Mouse (Mus musculus) cerebellum, adult 9-11 months (tissue): Measurements from ENCODE around the gene Mpped2.

Source experiments
- DNase-seq: peaks from one replicate; pipeline ENCODE4 v3.0.0; 2022

The Mpped2 gene

DNA sequence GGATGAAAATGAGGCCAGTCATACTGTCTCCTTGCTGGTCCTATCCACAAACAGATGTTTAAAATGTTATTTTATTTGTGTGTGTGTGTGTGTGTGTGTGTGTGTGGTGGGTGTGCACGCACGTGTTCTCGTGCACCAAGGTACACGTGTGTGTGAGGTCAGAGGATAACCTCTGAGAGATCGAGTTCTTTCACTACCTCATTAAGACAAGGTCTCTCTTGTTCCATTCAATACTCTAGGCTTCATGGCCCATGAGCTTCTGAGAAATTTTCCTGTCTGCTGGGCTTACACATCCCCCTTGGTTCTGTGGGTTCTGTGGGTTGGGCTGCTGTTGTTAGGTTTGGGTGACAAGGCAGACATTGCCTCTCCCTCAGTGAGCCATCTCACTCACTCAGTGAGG is 12.6 kb downstream of the Mpped2 start:
- DNase-seq: no peak

DNA sequence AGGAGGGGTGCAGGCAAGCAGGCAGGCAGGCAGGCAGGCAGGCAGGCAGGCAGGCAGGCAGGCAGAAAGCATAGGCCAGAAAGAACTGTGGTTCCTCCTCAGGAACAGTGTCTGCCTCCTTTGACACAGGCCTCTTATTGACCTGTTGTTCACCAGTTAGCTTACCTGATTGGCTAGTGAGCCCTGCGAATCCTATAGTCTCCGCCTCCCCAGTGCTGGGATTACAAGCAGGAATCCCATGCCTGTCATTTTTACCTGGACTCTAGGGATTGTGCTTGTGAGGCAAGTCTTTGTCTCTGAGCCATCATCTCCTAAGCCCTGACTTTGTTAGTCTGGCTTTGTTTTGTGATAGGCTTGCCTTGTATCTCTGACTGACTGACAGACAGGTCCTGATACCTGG is 14.1 kb downstream of the Mpped2 start:
- no peak for DNase-seq

DNA sequence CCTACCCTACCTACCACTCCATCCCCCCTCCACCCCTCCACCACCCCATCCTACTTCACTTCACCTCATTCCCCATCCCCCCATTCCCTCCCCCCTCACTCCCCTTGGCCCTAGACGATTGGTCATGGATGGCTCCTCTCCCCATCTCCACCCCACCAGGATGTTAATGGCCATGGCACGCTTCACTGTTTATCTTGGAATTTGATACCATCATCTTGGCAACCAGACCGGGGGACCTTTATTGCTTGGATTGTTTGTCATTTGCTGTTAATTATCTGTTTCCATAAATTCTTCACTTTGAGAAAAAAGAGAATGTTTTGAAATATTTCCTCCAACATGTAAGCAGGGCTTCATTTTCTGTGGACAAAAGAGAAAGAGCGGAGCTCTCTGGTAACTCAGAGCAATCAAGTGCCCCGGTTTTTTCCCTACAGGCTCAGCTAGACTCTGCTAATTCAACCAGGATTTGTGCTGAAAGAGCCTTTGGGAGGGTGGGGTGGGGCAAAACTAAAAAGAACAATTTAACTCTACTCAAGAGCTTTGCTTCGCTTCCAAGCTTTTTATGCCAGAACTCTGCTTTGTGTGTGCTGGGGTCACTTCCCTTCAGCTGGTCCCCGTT is 17.9 kb downstream of the Mpped2 start:
- DNase-seq: no peak

DNA sequence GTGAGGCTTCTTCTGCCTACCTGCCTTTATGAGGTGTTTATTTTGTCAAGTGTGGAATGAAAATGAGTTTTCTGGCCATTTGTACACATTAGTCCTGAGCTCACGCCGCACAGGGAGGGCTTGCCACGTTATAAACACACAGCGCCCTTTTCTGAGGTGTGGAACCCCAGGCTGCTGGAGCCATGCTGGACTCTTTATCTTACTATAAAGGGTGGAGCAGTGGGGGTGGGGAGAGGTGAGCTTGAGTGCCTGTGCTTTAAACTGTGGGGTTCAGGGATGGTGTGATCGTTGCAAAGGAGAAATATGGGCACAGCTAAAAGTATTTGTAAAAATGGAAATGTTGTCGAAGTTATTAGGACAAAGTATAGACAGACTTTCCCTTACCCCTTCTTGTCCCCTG is 18.4 kb downstream of the Mpped2 start:
- DNase-seq: no peak

DNA sequence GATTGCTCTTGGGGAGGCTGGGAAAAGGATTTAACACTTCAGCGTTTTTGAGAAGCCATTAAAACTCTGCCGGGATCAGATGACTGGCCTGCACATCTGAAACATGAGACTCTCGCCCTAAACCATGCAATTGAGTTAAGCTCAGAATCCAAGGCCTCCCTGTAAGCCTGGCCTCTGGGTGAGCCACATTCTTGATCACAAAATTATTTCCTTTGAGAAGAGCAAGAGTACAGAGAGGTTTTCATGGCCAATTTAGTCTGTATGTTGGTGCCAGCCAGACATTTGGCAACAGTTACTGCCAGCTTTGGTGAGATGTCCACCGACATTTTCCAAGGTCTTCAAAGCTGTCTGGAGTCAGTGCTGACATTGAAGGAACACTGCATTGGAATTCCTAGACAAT is 20.1 kb downstream of the Mpped2 start:
- DNase-seq: peak; percentile 25

DNA sequence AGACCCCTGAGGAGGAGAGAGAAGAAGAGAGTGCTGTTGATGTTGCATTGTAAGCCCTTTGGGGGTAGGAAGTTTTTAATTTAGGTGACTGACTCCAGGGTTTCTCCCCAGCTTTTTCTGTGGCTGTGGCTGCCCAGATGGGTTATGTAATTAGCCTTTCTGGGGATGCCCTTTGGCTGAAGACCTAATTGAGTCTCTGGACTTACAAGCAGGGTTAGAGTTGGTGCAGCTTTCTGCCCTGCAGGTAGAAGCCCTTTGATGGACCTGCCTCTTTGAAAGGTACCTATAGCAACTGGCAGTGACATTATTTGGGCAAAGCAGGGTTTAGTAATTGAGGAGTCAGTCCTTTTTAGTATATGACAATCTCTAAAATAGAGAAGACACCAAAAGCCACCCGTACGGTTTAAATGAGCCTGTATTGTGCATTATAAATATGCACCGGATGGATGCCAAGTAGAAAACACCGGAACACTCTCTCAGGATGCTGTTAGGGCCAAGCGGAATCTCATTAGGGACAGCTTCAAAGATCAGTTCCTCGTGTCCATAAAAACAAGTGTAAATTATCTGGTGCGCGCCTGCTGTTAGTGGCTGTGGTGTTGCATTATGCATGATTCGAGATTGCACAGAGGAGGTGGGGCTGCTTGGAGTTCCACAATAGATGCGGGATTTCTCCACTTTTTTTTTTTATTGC is 22.8 kb downstream of the Mpped2 start:
- no peak for DNase-seq

DNA sequence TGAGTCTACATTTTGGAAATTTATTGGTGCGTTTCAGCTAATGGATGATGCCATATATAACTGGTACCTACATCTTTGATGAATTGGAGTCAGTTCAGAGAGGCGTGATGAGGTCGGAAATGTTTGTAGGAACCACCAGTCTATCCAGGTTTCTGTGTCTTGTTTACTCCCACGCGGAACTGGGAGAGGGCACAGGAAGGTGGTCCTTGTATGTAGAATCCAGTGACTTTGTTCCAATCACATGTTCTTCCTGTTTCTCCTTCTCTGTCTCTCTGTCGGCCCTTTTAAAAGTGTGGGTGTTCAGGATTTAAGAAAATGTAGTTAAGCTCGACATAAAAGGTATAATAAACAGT is 23.3 kb downstream of the Mpped2 start:
- no peak for DNase-seq

DNA sequence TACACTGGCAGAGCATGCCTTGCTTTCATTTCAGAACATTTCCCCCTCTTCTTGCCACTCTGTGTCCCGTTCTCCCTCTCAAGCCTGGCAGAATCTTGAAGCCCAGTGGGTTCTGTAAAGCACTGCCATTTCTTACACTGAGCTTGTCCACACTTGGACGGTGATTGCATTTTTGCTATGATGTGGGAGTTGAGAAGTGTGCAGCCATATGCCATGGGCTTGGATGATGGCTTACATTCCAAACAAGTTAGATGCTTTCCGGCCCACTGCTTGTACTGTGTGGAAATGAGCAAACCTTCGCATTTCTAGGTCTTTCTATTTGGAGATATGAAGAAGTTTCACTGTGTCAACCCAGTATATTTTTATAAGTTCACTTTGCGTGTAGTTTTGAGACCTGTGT is 25.8 kb downstream of the Mpped2 start:
- DNase-seq: no peak

DNA sequence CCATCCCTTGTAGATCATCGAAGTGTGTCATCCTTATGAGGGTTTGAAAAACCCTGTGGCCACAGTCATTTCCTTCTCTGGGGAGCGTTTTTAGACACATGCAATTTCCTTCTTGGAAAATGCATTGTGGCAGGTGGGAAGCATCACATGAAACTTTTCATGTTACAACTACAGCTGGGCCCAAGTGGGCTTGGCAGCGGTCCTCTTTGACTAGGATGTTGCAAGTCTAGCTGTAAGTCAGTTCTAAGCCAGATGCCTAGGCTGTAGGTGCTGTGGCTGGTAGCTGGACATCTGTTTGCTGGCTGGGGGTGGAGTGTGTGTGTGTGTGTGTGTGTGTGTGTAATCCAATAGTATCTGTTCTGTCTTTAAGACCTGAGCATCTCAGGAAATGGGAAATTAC is 26.4 kb downstream of the Mpped2 start:
- DNase-seq: no peak

DNA sequence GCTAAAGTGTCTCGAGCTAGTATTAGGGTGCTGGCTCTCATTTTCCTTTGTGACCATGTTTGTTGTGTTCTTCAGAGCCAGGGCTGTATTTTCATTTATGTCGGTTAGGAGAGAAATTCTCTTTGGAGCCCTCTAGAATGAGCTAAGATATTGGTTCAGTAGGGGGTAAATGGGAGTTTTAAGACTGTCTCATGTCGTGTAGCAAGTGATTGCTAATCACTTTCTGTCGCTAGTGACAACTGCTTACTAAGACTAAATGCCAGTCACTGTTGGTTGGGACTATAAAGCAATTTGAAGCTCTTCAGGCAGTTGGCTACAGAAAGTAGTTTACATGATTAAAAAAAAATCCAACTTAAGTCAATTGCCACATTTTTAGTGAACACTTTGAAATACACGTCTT is 27.6 kb downstream of the Mpped2 start:
- no peak for DNase-seq

DNA sequence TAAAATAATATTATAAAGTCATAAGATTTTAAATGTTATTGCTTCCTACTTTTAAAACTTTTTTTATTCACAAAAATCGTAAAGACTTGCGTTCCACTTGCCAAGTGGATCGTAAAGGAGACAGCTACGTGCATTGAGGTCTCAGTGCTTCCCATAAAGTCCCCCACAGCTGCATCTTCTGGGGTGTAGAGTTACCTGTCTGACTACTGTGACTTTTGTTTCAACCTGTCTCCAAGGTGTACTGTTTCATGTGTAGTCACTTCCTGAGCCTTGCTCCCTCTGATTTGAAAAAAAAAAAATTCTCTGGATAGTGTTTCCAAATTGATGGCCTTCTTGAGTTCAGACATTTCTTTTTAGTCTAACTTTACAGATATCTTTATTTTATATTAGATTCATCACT is 29.0 kb downstream of the Mpped2 start:
- no peak for DNase-seq

DNA sequence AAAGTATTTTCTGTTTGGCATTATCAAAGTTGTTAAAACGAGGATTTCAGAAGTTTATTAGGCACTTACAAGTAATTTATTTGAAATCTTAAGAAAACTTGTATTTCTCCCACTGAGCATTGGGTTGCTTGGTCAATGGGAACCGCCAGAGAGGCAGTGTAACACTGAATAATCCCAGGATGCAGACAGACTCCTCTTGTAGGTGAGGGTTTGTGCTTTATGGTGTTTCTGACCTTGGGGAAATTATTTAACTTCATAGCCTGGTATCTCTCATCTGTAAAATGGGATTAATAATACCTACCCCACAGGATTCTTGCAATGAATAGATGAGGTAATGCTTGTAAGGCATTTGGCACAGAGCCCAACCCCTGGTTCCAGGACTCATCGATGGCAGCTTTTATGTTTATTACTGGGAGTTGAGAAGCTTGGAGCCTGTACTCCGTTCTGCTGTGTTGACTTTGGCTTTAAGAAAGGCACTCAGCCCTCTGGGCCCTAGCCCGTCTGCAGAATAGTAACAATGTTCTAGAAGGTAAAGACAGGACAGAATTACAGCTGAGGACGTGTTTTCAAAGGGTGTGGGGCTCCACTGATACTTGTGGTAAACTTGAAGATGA is 37.0 kb downstream of the Mpped2 start:
- DNase-seq: no peak

DNA sequence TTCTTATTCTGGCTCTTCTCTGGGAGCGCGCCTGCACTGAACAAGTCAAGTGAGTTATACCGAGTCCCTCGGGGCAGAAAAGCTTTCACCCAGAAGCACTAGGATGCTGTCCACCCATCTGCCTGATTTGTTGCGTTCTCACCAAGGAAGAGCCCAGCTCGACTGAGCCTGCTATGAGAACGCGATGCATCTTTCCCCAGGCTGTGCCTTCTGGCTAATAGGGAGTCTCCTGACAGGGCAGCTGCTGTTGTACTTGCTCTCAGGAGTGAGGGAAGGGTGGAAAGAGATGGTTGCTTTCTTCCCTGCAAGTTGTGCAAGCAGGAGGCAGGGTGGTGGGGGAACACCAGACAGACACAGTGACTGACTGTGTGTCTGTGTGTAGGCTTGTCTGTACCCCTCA is 37.5 kb downstream of the Mpped2 start:
- no peak for DNase-seq

DNA sequence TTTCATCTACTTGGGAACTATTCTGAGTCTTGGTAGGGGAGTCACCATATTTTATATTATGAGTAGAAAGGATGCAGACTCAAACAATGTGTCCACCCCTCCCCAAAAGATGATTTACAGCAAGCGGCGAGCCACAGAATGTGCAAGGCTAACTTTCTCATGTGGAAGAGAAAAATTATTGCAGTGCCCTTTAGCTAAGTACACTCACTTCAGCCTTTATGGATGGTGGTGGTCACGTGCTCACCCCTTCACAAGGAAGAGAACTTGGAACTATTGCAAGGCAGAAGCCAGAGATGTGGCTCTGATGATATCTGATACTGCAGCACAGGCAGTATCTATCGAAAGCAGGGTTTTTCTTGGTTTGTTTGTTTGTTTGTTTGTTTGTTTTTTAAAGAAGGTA is 38.4 kb downstream of the Mpped2 start:
- DNase-seq: no peak

DNA sequence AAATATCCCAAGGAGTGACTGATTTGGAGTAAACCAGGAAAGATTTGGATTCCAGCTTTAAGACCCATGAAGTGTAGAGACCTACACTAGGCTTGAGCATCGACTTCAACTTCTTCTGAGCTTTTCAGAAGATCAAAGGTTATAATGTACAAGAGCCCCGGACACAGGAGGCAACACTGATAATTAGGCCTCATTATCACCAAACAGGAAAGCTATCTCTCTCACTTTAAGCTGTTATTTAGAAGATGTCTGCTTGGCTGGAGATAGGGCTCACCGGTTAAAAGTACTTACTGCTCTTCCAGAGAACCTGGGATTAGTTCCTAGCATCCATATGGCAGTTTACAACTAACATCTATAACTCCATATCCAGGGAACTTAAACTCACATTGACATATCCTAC is 39.1 kb downstream of the Mpped2 start:
- DNase-seq: no peak

DNA sequence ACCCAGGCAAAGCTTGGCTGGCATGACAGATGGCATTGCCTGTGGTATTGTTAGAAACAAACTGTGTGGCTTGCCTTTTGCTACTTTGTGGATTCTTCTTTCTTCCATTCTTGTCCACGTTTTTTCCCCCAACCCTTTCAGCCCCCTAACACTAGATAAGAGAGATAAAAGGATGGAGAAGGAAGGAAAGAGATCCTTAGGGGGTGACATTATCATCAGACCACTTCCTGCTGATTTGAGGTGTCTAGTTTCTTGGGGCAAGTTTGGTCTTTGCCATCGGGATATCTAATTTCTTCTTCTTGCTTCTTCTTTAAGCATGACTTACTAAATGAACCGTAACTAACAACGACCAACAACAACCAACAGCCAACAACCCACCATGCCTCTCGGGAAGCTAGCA is 40.3 kb downstream of the Mpped2 start:
- DNase-seq: no peak

DNA sequence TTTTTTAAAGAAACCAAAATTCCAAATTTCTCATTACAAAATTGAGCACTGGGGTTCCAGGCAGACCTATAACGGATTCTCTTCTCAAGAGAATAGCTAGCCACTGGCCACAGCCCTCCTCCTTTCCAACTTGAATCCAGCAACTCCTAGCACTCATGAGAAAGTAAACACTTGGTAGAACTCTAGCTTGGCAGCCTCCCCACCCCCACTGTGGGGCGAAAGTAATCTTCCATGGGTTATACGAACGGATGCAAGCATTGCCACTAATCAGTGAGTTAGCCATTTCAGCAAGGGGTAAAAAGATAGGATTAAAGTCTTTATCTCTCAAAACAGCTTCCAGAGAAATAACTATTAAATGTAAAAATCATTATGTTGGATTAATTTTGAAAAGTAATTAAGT is 40.9 kb downstream of the Mpped2 start:
- no peak for DNase-seq

DNA sequence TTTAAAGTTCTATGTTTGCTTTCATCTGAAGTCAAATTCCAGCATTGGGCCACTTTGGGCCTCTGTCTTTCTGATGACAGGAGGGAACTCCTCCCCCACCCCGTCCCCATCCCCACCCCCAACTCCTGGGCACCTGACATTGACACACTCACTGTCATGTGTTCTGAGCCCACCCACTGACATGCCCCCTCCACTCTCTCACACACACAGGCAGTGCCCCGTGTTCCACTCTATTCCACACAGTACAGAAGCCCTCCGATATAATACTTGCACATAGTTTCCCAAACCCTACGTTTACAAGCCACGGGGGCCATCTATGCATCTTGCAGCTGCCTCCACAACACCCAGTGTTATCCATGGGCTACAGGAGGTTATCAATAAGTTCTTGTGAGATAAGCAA is 42.1 kb downstream of the Mpped2 start:
- DNase-seq: no peak

DNA sequence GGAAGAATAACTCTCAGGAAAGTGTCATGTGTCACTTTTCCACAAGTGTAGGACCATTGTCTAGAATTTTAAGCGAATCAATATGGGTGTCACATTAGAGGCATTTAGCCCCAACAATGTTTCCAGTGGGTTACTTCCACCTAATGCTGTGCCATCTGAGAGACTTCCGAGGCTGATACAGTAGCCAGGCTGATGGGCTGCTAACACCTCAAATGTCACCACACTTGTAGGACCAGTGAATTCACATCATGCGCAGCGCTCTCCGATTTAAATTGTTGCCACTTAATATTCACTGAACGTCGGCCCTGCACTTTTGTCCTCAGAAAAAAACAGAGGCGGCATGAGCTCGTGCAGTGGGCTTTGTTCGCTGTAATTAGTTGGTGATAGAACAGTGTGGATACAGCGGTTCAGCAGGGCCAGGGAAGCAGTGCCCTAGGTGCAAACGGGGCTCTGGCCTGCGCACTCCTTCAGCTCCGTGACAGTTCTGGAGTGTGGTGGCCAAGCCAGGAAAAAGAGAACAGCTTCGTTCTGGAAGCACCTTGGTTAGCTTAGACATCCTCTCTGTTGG is 42.8 kb downstream of the Mpped2 start:
- DNase-seq: no peak

DNA sequence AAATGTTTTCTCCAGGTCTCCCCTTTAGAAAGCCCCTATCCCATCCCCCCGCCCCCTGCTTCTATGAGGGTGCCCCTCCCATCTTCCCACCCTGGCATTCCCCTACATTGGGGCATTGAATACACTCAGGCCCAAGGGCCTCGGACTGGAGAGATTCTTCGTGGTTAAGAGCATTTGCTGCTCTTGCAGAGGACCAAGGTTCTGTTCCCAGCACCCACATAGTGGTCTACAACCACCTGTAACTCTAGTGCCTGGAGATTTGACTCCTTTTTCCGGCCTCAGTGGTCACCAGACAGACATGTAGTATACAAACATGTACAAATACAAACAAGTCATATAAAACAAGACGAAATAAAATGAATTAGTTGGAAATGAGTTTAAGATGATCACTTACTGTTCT is 45.9 kb downstream of the Mpped2 start:
- DNase-seq: no peak

DNA sequence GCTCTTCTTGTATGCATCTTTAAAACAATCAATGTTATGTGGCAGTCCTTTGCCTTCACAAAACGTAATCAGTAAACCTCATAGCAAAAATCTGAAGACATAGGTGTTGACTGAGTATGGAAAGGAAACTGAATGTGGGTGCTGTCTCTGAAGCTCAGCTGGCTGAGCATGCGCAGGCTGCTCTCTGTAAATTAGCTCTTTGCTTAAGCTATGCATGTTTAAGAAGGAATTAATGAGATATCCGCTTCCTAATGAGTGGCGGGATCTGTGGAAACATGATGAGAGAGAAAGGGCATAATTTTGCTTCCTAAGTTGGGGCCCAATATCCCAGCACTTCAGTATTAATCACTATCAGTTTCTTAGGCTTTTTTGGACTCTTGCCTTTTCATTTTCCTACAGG is 51.0 kb downstream of the Mpped2 start:
- no peak for DNase-seq

DNA sequence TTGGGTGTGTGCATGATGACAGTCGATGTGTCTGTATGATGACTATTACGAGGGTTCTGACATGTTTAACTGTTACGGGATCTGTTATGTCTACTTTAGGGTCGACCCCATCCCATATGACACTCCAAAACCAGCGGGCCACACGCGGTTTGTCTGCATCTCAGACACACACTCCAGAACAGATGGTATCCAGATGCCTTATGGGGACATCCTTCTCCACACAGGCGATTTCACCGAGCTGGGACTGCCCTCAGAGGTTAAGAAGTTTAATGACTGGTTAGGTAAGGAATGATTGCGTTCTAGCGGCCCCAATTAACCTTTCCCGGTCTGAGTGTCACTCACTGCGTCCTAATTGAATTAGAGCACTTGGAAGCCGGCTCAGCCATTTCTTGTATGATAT is 51.5 kb downstream of the Mpped2 start:
- DNase-seq: no peak

DNA sequence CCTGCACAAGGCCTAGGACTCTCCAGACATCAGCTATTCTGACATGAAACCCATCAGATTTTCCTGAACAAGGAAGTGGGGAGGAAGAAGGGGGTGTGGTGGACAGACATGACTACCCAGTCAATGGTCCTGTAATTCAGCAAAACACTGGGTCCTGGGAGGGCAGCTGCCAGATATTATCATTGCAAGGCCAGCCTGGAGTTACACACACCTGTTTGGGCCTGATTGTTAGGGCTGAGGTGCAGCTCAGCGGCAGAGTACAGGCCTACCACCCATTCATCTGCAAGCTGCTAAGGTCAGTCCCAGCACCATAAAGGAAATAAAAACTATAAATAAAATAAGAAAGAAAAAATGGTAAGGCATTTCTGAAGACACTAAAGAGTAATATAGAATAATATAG is 52.3 kb downstream of the Mpped2 start:
- no peak for DNase-seq

DNA sequence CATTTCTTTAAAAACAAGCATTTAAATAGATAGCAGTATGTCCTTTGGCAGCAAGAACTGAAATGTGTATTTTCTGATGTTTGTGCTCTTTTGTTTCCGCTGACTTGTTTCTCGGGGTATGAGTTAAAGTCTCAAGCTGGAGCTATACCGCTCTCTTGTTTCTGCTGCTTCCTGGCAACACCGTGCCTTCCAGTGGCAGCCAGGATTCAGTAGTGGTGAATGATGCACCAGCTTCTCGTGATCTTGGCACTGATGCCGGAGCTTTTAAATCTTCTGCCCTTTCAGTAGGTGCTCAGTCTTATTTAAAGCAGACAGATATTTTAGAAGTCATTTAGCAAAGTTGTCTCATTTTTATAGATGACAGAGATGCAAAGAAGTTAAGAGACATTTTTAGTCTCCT is 53.1 kb downstream of the Mpped2 start:
- no peak for DNase-seq

DNA sequence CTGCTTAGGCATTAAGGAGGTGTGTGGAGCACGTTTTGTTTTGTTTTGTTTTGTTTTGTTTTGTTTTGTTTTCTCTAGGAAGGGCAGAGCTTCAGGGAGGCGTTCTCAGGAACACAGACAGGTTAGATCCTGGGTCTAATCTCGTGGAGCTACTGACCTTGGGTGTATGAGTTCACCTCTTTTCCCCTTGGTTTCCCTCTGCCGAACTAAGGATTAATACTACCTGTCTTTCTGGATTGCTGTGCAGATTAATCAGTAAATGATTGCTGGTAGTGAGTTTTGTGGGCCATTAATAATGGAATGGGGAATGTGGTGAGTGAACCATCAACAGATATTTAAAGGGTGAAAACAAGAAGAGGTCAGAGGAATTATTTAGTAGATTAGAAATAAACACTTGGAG is 53.8 kb downstream of the Mpped2 start:
- DNase-seq: no peak
